ENCODE assay signal across 8 mouse cellular contexts in genomic region chr3:58372066-58372904, GRCm38 (mm10). TPM values are rescaled to one million over a fixed set of nuclear protein-coding genes. Genes with fewer than 3 reads are reported as not detected.
DNase-seq lines count a peak whose midpoint lies in the region; ATAC-seq and TF ChIP-seq lines count a peak whose summit lies in the region.

No protein-coding gene starts in this region.

- 6% methylated on average over 9 of the region's 9 CpGs for WGBS in heart, embryonic 15.5 days
- WGBS in kidney, postnatal 0 days = 8% methylated on average over 9 of the region's 9 CpGs
- 40% methylated on average over 9 of the region's 9 CpGs for WGBS in liver, embryonic 12.5 days (ENCODE audit: insufficient replicate concordance)
- 6% methylated on average over 9 of the region's 9 CpGs for WGBS in neural tube, embryonic 12.5 days

- peak overlapping the region; percentile 49 for H3K4me2 ChIP-seq in heart, embryonic 15.5 days
- peak overlapping the region; percentile 49 for H3K4me2 ChIP-seq in kidney, postnatal 0 days (ENCODE audit: low read length)
- H3K4me2 ChIP-seq in liver, embryonic 12.5 days = peak overlapping the region; percentile 48
- H3K4me2 ChIP-seq in neural tube, embryonic 12.5 days (replicated peaks) = peak overlapping the region; percentile 46

- H3K27me3 ChIP-seq in heart, embryonic 15.5 days = no peaks in the 10 kb centered on the region
- H3K27me3 ChIP-seq in kidney, postnatal 0 days (ENCODE audit: insufficient read depth, low read length) = no peaks in the 10 kb centered on the region
- no peaks in the 10 kb centered on the region for H3K27me3 ChIP-seq in liver, embryonic 12.5 days (replicated peaks)
- H3K27me3 ChIP-seq in neural tube, embryonic 12.5 days (replicated peaks) = no peaks in the 10 kb centered on the region

- no peak for TF ChIP-seq CTCF in embryonic fibroblast, embryonic 13.5 days (IDR thresholded peaks at IDR 0.05; ENCODE audit: borderline replicate concordance, insufficient read depth, low read length)
- no peak for TF ChIP-seq CTCF in kidney, postnatal 0 days (IDR thresholded peaks at IDR 0.05; ENCODE audit: low read depth)

- TF ChIP-seq POLR2A in embryonic fibroblast, embryonic 13.5 days (IDR thresholded peaks at IDR 0.05; ENCODE audit: low read depth, low read length) = no peak; the same call in none of the 2 replicates

- peak; percentile 95 for ATAC-seq in heart, embryonic 15.5 days (replicated peaks; ENCODE audit: insufficient number of reproducible peaks, insufficient read depth, low FRiP score, low read depth)
- peak; percentile 97 for ATAC-seq in kidney, postnatal 0 days (replicated peaks; ENCODE audit: low FRiP score, low read depth)
- 0 out of 2 replicates have a peak, but pooled peaks have one; percentile 27 for ATAC-seq in liver, embryonic 12.5 days
- peak; percentile 83 for ATAC-seq in neural tube, embryonic 12.5 days (ENCODE audit: low FRiP score, low read depth)

- DNase-seq in urinary bladder, adult 18-20 months (ENCODE audit: low spot score in 2 of 2) = peak; percentile 30 to 60
- no peak for DNase-seq in urinary bladder, postnatal 10 days (ENCODE audit: low spot score)
- peak; percentile 97 for DNase-seq in kidney, postnatal 0 days (ENCODE audit: low spot score)
- no peak for DNase-seq in spleen, adult 12 weeks (ENCODE audit: low spot score)

- H3K27ac ChIP-seq in embryonic fibroblast, embryonic 13.5 days (ENCODE audit: insufficient read depth, low read length) = peak overlapping the region; percentile 99
- peak overlapping the region; percentile 91 for H3K27ac ChIP-seq in heart, embryonic 15.5 days
- H3K27ac ChIP-seq in kidney, postnatal 0 days = peak overlapping the region; percentile 69
- H3K27ac ChIP-seq in liver, embryonic 12.5 days = no peak overlapping the region
- H3K27ac ChIP-seq in neural tube, embryonic 12.5 days = no peak overlapping the region

- no peaks in the 10 kb centered on the region for H3K36me3 ChIP-seq in heart, embryonic 15.5 days
- no peaks in the 10 kb centered on the region for H3K36me3 ChIP-seq in kidney, postnatal 0 days (ENCODE audit: insufficient read depth, low read length)
- H3K36me3 ChIP-seq in liver, embryonic 12.5 days = no peaks in the 10 kb centered on the region
- H3K36me3 ChIP-seq in neural tube, embryonic 12.5 days = no peaks in the 10 kb centered on the region

- no peaks in the 10 kb centered on the region for H3K9me3 ChIP-seq in heart, embryonic 15.5 days (replicated peaks)
- no peaks in the 10 kb centered on the region for H3K9me3 ChIP-seq in kidney, postnatal 0 days (replicated peaks; ENCODE audit: low read length)
- H3K9me3 ChIP-seq in liver, embryonic 12.5 days (replicated peaks) = no peaks in the 10 kb centered on the region
- no peaks in the 10 kb centered on the region for H3K9me3 ChIP-seq in neural tube, embryonic 12.5 days

- peaks cover 21% of the 10 kb centered on the region for H3K4me1 ChIP-seq in embryonic fibroblast, embryonic 13.5 days (ENCODE audit: control insufficient read depth, insufficient read depth, low read length)
- peaks cover 33% of the 10 kb centered on the region for H3K4me1 ChIP-seq in heart, embryonic 15.5 days (replicated peaks)
- peaks cover 11% of the 10 kb centered on the region; the same call in 1 of the 2 replicates for H3K4me1 ChIP-seq in kidney, postnatal 0 days (replicated peaks; ENCODE audit: insufficient read depth, low read length)
- peaks cover 14% of the 10 kb centered on the region; the same call in 1 of the 2 replicates for H3K4me1 ChIP-seq in liver, embryonic 12.5 days
- peaks cover 11% of the 10 kb centered on the region for H3K4me1 ChIP-seq in neural tube, embryonic 12.5 days

- H3K9ac ChIP-seq in heart, embryonic 15.5 days = peak overlapping the region; percentile 10; the same call in 1 of the 2 replicates
- no peak overlapping the region for H3K9ac ChIP-seq in kidney, postnatal 0 days (ENCODE audit: low read depth, low read length)
- no peak overlapping the region for H3K9ac ChIP-seq in liver, embryonic 12.5 days
- no peak overlapping the region for H3K9ac ChIP-seq in neural tube, embryonic 12.5 days

- H3K4me3 ChIP-seq in embryonic fibroblast, embryonic 13.5 days (ENCODE audit: insufficient read depth, low read length) = 0 out of 2 replicates have a peak overlapping the region, but pooled peaks have one; percentile 4
- peak overlapping the region; percentile 13 for H3K4me3 ChIP-seq in heart, embryonic 15.5 days
- H3K4me3 ChIP-seq in kidney, postnatal 0 days (replicated peaks; ENCODE audit: low read depth, low read length) = no peak overlapping the region
- H3K4me3 ChIP-seq in liver, embryonic 12.5 days = no peak overlapping the region
- H3K4me3 ChIP-seq in neural tube, embryonic 12.5 days = no peak overlapping the region

RNA-seq across cellular contexts. Expression of gene Tsc22d2, which starts 42.2 kb away (rescaled TPM):
- 94.4 and 114 TPM in 2 replicates for polyA plus RNA-seq in embryonic fibroblast, embryonic 13.5 days (2011; ENCODE audit: insufficient read length, low read depth, missing spikeins)
- polyA plus RNA-seq in heart, embryonic 15.5 days (2015; fragmentation: Nextera tagmentation; extraction: Ambion mirVana) = 12.9 and 13.2 TPM in 2 replicates
- 14.5 and 17.1 TPM in 2 replicates for polyA plus RNA-seq in kidney, postnatal 0 days (2015; fragmentation: Nextera tagmentation; extraction: Ambion mirVana)
- polyA plus RNA-seq in liver, embryonic 12.5 days (2016; fragmentation: Nextera tagmentation; extraction: Ambion mirVana) = 13.1 and 13.6 TPM in 2 replicates
- 14.8 and 15.4 TPM in 2 replicates for polyA plus RNA-seq in neural tube, embryonic 12.5 days (2016; fragmentation: Nextera tagmentation; extraction: Ambion mirVana)

Comparison
In these comparisons a context has a peak if more than half of its experiments do, and no peak if none do; other contexts are left out.
1. DNase-seq: peak in urinary bladder, adult 18-20 months (2 of 2) and kidney, postnatal 0 days (single experiment); none in urinary bladder, postnatal 10 days (single experiment) and spleen, adult 12 weeks (single experiment).
2. H3K27ac ChIP-seq: peak in embryonic fibroblast, embryonic 13.5 days (single experiment), heart, embryonic 15.5 days (single experiment) and kidney, postnatal 0 days (single experiment); none in liver, embryonic 12.5 days (single experiment) and neural tube, embryonic 12.5 days (single experiment).
3. H3K4me3 ChIP-seq: peak in embryonic fibroblast, embryonic 13.5 days (single experiment) and heart, embryonic 15.5 days (single experiment); none in kidney, postnatal 0 days (single experiment), liver, embryonic 12.5 days (single experiment) and neural tube, embryonic 12.5 days (single experiment).
4. ATAC-seq: peak in every context shown above with its lines; median percentile 97 in kidney, postnatal 0 days; 95 in heart, embryonic 15.5 days; 83 in neural tube, embryonic 12.5 days; 27 in liver, embryonic 12.5 days.
5. Peak in every context shown above with its lines, with median percentiles within 50 percentile points of each other: H3K4me2 ChIP-seq.